Mouse (Mus musculus): ENCODE data around the gene Aasdh. TPM values are rescaled to one million over a fixed set of nuclear protein-coding genes. Genes with fewer than 3 reads are reported as not detected.

Aasdh gene
- polyA plus RNA-seq, 2 experiments from 2014 or later, result 9.3 to 16.3 TPM

- no peak for ATAC-seq
These were observed 65.5 kb downstream of the Aasdh start for GRCm38 (mm10) chr5:76839786-76840185.

GRCm38 (mm10) chr5:76837018-76837417 is 68.3 kb downstream of the Aasdh start:
- no peak for ATAC-seq

GRCm38 (mm10) chr5:76832529-76833210 is 72.6 kb downstream of the Aasdh start:
- ATAC-seq, result no peak

GRCm38 (mm10) chr5:76828527-76829240 is 76.6 kb downstream of the Aasdh start:
- ATAC-seq, result no peak

Other genes with a start within 250 kb of the Aasdh start
- under 1 TPM; 0.50 to 0.53 TPM for gene C530008M17Rik, start 249.0 kb downstream of the Aasdh start, polyA plus RNA-seq (2017; shearing (Covaris generic))
- 100 to 1,000 TPM; 185 to 199 TPM for gene Paics, start 45.8 kb upstream of the Aasdh start, polyA plus RNA-seq (2017; shearing (Covaris generic))
- 10 to 100 TPM; 27.9 to 35.6 TPM for gene Ppat, start 46.1 kb upstream of the Aasdh start, polyA plus RNA-seq (2017; shearing (Covaris generic))
- gene Srp72, start 69.2 kb upstream of the Aasdh start, polyA plus RNA-seq (2017; shearing (Covaris generic)), result 100 to 1,000 TPM; 123 to 144 TPM
- not detected for gene Arl9, start 98.5 kb upstream of the Aasdh start, polyA plus RNA-seq (2017; shearing (Covaris generic))
- not detected for gene Thegl, start 110.5 kb upstream of the Aasdh start, polyA plus RNA-seq (2017; shearing (Covaris generic))
- gene Hopx, start 209.6 kb upstream of the Aasdh start, polyA plus RNA-seq (2017; shearing (Covaris generic)), result 10 to 100 TPM; 17.5 to 20.6 TPM